Mouse (Mus musculus): ENCODE data around the gene Gmpr2. TPM values are rescaled to one million over a fixed set of nuclear protein-coding genes. Genes with fewer than 3 reads are reported as not detected.

The Gmpr2 gene
- total RNA-seq (2021): 10 to 100 TPM; 23.1 to 28.5 TPM
- 10.0 and 12.4 TPM in 2 replicates for polyA plus RNA-seq (2012; rRNA removed)
- long read RNA-seq, transcript Gmpr2-201 (10 exons, 1,993 nt): major isoform, 27 of 38 reads
- long read RNA-seq, partial matches to known transcripts: 6 of 38 reads
- long read RNA-seq, other reads (novel, unspliced or antisense): 5 of 38 reads

DNA sequence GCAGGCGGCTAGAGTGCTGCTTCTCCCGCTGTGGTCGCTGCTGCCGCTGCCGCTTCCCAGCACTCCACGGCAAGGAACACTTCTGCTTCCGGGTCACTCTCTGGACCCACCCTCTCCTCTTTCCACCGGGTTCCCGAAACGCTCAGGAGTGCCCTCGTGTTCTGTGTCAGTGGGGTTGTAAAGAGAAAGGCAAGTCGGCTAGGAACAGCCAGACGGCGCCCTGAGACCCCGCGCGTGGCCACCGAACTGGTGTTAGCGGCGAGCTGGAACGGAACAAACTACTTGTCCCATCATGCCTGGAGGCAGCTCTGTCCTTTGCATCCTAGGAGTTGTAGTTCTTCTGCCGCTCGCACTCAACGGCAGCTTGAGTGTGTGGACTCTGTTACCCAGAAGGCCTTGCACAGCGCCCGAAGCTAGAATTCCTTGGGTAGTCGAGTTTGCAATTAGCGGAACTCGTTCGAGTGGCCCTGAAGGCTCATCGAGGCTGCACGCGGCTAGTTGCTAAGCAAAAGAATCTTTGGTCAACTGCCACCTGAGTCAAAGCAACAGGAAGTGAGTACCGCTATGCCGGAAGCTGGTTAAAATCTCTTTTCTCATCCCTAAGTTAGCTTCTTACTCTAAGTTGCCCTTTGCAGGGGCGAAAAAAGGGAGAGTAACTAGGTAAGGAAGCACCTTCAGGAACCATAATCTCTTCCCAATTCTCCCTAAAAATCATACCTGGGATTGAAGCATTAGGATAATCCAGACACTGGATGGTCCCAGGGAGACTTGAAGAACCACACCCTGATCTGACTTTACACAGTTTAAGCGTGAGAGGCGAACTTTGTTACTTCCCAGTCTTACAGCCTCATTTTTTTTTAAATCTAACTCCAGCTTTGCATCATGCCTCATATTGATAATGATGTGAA lies at the start of gene Gmpr2, which contains the start of gene Nedd8:
TSS of gene Gmpr2 (plus strand) at position 109 of the 908 bp plus-strand sequence.
TSS of gene Nedd8 (minus strand) at position 292 of the 908 bp plus-strand sequence.
- DNase-seq: peak; percentile 94

GRCm38 (mm10) chr14:55628077-55628827 lies 43.5 kb upstream of the Gmpr2 start:
- no peak for DNase-seq

DNA sequence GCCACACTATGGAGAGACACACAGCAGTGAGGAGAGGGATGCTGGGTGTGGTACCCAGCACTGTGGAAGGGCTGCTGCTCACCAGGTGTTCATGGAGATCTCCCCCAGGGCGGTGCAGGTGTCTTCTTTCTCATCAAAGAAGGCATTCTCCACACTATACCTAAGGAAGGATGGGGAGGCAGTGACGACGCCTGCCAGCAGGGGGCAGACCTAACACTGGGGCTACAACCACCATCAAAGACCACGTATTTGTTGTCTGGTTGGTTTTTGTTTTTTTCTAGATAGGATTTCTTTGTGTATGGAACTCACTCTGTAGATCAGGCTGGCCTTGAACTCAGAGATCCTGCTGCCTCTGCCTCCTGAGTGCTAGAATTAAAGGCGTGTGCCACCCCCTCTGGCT lies 42.4 kb upstream of the Gmpr2 start:
- peak; percentile 56 for DNase-seq

- DNase-seq: peak; percentile 71
Measured at GRCm38 (mm10) chr14:55634874-55635522, 36.7 kb upstream of the Gmpr2 start.

DNA sequence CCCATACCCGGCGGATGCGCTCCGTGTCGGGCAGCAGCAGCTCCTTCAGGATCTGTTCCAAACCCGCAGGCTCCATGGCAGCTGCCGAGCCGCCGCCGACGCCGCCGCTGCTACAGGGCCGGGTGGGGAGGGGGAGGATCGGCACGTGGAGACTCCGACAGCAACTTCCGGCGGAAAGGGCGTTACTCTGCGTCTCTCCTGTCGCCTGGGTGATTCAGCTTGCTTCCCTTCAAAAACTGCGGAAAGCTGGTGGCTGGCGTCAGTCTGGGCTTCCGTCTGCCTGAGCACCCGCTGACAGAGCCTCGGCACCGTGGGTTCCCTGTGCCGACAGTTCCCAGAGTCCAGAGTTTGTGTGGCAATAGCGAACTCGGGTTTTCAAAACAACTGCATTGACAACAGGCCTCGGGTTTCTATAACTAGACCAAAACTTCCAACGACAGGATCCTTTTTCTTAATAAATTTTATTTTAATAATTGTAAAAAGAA lies 36.2 kb upstream of the Gmpr2 start, which contains the start of gene Ipo4:
TSS of gene Ipo4 (minus strand) at position 435 of the 485 bp plus-strand sequence.
- DNase-seq: peak; percentile 93

- DNase-seq: no peak
Measured at GRCm38 (mm10) chr14:55637795-55638194, 33.9 kb upstream of the Gmpr2 start, which contains the start of gene Gm49378. TSS of gene Gm49378 (minus strand) at chr14:55637895.

- no peak for DNase-seq
Measured at GRCm38 (mm10) chr14:55640816-55641215, 30.9 kb upstream of the Gmpr2 start.

DNA sequence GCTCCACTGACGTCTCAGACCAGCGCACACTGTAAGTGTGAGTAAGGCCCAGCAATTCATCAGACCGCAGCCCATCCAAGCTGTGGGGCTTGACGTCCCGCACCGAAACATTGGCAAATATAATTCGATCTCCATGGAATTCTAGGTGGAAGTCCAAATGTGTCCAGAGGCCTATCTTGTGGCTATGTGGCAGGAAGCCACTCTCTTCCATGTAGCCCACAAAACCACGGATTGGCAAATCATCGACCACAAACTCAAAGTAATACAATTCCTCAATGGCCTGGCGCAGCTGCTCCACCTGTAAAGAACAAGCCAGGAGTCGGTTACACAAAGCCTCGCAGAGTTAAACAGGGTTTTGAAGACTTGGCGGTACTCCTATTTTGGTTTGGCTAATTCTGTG lies 30.4 kb upstream of the Gmpr2 start:
- DNase-seq: no peak

DNA sequence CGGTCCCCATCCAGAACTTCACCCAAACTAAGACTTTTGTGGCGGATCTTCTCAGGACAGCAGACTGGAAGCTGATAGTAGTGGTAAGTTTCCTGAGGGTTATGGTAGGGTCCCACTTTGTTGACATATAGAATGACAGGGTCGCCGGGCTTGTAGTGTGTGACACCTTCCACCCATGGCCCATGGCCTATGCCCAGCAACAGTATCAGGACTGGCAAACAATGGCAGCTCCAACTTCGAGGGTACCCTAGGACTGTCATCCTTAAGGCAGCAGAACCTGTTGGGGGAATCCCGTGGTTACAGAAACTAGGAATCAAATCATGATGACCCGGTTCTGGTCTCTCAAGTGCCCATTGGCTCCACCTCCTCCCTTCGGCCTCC lies 29.1 kb upstream of the Gmpr2 start:
- no peak for DNase-seq

DNA sequence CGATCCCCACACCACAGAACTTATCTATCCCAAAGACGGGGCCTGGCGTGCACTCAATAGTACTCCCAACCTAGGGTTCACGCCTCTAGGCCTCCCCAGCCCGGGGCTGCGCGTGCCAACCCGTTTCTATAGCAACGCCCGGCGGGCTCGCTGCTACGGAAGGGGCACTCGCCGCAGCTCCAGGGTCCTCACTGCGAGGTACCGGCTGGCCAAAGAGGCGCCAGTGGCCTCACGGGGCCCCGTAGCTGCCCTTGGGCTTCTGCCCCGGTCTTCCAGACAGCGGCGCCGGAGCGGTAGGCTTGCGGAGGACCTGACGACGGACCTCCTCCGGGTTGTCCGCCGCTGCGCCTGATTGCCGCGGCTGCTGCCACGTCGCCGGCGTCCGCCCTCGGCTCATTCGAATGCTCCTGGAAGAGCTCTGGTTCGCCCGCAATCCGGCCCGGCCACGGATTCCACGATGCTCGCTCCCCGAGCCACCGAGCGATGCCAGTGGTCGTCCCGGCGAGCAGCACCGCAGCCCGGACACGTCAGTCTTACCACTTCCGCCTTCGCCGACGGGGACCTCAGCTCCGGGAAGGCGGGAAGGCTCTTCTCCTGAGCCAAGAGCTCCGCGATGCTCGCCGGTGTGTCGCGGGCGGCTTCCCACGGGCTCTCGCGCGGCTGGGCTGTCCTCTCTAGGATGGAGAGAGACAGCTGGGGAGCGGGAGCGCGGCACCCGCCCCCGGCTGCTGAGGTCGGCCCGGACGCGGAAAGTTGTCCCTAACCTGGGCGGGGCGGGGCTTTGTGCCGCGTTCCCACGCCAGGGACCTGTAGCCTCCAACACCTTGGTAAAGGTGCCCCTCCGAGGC lies 28.5 kb upstream of the Gmpr2 start, which contains the start of gene Tm9sf1:
TSS of gene Tm9sf1 (minus strand) at position 747 of the 848 bp plus-strand sequence.
- peak; percentile 94 for DNase-seq

DNA sequence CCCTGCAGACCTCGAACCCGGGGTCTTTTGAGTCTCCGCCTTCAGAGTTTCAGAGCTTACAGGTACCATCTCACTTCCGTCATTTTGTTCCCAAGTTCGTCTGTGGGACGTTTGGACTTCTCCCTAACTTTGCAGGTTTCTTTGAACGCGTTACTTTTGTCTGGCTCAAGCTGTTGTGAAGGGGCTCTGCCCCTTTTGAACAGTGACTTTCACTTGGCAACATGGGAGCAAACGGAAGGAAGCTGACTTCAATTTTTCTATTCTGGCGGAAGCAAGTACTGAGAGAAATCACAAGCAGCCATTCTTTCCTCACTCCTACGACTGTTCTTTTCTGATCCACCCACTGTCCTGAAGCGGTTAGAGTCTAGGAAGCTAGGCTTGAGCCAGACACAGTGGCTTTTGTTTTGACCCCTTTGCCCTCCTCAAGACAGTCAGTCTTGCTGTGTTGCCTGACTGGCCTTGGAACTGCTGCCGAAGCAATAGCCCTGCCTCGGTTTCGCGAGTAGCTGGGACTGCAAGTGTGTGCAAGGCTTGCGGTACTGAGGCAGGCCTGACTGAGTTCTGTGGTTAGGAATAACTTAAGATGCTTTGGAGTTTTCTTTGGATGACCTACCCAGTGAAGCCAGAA lies 27.4 kb upstream of the Gmpr2 start:
- DNase-seq: no peak

- no peak for DNase-seq
Measured at GRCm38 (mm10) chr14:55649884-55650283, 21.9 kb upstream of the Gmpr2 start, which contains the start of gene Tssk4. TSS of gene Tssk4 (plus strand) at chr14:55650184.

DNA sequence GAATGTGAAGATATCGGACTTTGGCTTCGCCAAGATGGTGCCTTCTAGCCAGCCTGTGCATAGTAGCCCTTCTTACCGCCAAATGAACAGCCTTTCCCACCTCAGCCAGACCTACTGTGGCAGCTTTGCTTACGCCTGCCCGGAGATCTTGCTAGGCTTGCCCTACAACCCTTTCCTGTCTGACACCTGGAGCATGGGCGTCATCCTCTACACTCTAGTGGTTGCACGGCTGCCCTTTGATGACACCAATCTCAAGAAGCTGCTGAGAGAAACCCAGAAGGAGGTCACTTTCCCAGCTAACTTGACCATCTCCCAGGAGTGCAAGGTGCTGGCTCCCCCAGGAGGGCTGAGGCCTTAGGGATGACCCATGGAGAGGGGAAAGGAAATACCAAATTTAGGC lies 20.2 kb upstream of the Gmpr2 start:
- DNase-seq: no peak

DNA sequence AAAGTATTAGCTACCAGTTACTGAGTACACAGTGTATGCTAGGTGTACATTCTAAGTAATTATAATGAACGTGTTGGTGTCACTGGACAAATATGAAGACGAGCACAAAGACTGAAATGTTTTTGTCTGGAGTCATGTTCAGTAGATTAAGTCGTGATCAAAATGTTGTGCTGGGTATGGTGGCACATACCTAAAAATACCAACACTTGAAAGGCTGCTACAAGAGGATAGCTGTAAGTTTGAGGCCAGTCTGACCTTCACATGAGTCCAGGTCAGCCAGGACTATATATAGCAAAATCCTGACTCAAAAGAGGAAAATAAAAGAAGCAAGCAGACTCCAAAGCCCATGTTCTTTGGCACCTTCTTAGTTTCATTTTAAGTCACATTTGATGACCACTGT lies 14.8 kb upstream of the Gmpr2 start:
- DNase-seq: no peak

GRCm38 (mm10) chr14:55658011-55658410 lies 13.7 kb upstream of the Gmpr2 start:
- DNase-seq: peak; percentile 88

- peak; percentile 89 for DNase-seq
Measured at GRCm38 (mm10) chr14:55659960-55660573, 11.7 kb upstream of the Gmpr2 start, which contains the start of gene Mdp1. TSS of gene Mdp1 (minus strand) at chr14:55660508.

DNA sequence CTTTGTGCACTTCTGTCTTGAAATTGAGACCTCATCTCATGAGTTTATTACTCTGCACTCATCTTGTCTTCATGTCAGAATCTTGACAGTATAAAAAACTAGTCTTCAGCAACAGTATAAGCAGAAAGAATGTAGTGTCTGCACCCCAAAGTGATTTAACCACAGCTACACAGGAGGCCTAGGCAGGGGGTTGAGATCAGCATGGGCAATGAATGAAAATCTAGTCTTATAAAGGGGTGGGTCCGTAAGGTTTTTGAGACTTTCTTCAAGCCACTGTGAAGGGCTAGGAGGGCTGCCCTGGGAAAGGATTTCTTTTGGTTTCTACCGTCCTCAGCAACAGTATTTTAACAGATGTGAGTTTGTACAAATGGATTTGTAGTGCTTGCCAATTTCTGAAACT lies 11.1 kb upstream of the Gmpr2 start:
- no peak for DNase-seq

GRCm38 (mm10) chr14:55671486-55671832 lies 282 bp upstream of the Gmpr2 start:
- DNase-seq: no peak

DNA sequence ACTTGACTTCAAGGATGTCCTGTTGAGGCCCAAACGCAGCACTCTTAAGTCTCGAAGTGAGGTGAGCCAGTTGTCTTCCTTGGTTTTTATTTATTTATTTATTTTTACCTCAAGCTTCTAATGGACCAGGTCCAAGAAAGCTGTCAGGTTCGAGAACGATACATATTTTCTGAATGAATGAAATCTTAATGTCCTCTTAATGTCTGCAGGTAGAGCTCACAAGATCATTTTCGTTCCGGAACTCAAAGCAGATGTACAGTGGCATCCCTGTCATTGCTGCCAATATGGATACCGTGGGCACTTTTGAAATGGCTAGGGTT lies 960 bp downstream of the Gmpr2 start:
- DNase-seq: no peak

- no peak for DNase-seq
Measured at GRCm38 (mm10) chr14:55677615-55678014, 5.9 kb downstream of the Gmpr2 start.
